In the genomic region with DNA sequence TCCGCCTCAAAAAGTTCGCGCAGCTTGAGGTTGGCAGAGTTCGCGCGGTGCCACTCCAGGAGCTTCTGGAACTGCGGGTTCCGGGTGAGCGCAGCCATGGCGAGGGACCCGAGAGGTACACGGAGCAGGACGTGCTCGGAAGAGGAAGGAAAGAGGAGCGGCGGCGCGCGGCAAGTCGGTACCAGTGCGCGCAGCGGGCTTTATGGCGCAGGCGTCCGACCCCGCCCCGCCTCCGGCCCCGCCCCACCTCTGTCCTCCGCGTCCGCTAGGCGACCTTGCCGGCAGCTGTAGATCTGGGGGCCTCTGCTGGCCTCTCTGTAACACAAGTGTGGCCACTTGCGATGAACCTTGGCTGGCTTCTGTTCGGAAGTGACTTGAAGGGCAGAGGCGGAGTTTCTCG, we compare ENCODE assay signal across 8 mouse cellular contexts. TPM values are rescaled to one million over a fixed set of nuclear protein-coding genes. Genes with fewer than 3 reads are reported as not detected.
DNase-seq lines count a peak whose midpoint lies in the region; ATAC-seq and TF ChIP-seq lines count a peak whose summit lies in the region.

A gene (minus strand): TSS at position 221 of the 400 bp plus-strand sequence.

- H3K27ac ChIP-seq in lung, embryonic 16.5 days (ENCODE audit: low read length): peak within 1 kb of the TSS; percentile 89
- H3K27ac ChIP-seq in thymus, adult 2 months (ENCODE audit: control insufficient read depth, insufficient read depth, low read length): no peak within 1 kb of the TSS

- H3K4me1 ChIP-seq in lung, embryonic 16.5 days (replicated peaks; ENCODE audit: control insufficient read depth, insufficient read depth, low read length): peaks cover 32% of the 10 kb centered on the region
- H3K4me1 ChIP-seq in thymus, adult 2 months (replicated peaks; ENCODE audit: control insufficient read depth, insufficient read depth, low read length): peaks cover 26% of the 10 kb centered on the region

- peak; percentile 73 for TF ChIP-seq POLR2A in thymus, adult 2 months (IDR thresholded peaks at IDR 0.05; ENCODE audit: control insufficient read depth, extremely low read depth, insufficient read depth, low read length, poor library complexity)

- ATAC-seq in lung, embryonic 16.5 days (ENCODE audit: low read depth): peak; percentile 82

- H3K9ac ChIP-seq in lung, embryonic 16.5 days (ENCODE audit: low read length): peak within 1 kb of the TSS; percentile 88

- DNase-seq in NIH3T3 (ENCODE audit: low read depth): peak; percentile 92
- peak; percentile 70 for DNase-seq in cerebellum, adult 8-10 months
- peak; percentile 84 for DNase-seq in forelimb bud, embryonic 11.5 days (ENCODE audit: low read depth, low spot score)
- peak; percentile 86 for DNase-seq in heart, postnatal 4 days
- DNase-seq in layer of hippocampus, adult 8-10 months (ENCODE audit: low spot score in 2 of 2): peak in 1 of 2 experiments; percentile 73
- DNase-seq in ovary, adult 18-20 months (ENCODE audit: low spot score): peak; percentile 78
- peak; percentile 83 for DNase-seq in thymus, adult 2 months

- peak within 1 kb of the TSS; percentile 83 for H3K4me2 ChIP-seq in lung, embryonic 16.5 days (ENCODE audit: low read depth, low read length)

- 0 out of 2 replicates have a peak, but pooled peaks have one; percentile 29 for TF ChIP-seq CTCF in thymus, adult 2 months (IDR thresholded peaks at IDR 0.05; ENCODE audit: borderline replicate concordance, control insufficient read depth, extremely low read depth, insufficient read depth, low read length, poor library complexity)

- H3K9me3 ChIP-seq in lung, embryonic 16.5 days (ENCODE audit: control insufficient read depth, low read length): no peaks in the 10 kb centered on the region

- no peaks in the 10 kb centered on the region for H3K27me3 ChIP-seq in lung, embryonic 16.5 days (ENCODE audit: control insufficient read depth, insufficient read depth, low read depth, low read length)
- H3K27me3 ChIP-seq in thymus, adult 2 months (ENCODE audit: control insufficient read depth, insufficient read depth, low read length): no peaks in the 10 kb centered on the region

- 0% methylated on average over 37 of the region's 39 CpGs for WGBS in lung, embryonic 16.5 days
- 2% methylated on average over 39 of the region's 39 CpGs for WGBS in thymus, adult 2 months

- peaks cover 9% of the 10 kb centered on the region for H3K36me3 ChIP-seq in lung, embryonic 16.5 days (ENCODE audit: control insufficient read depth, insufficient read depth, low read length)
- H3K36me3 ChIP-seq in thymus, adult 2 months (ENCODE audit: control insufficient read depth, insufficient read depth, low read length): peaks cover 12% of the 10 kb centered on the region

- peak within 1 kb of the TSS; percentile 81 for H3K4me3 ChIP-seq in lung, embryonic 16.5 days (ENCODE audit: low read length)
- H3K4me3 ChIP-seq in thymus, adult 2 months (ENCODE audit: control insufficient read depth, insufficient read depth, low read length): peak within 1 kb of the TSS; percentile 68

RNA-seq across cellular contexts. Expression of the gene that starts here (rescaled TPM):
- 100 to 1,000 TPM; 621 to 625 TPM for total RNA-seq in heart, postnatal 4 days (2021)
- 100 to 1,000 TPM; 765 to 848 (median 808) TPM for total RNA-seq in layer of hippocampus, adult 8-10 months (2022)
- 252 and 256 TPM in 2 replicates for polyA plus RNA-seq in lung, embryonic 16.5 days (2015; fragmentation: Nextera tagmentation; extraction: Ambion mirVana)
- 265 and 304 TPM in 2 replicates for polyA plus RNA-seq in thymus, adult 2 months (2012; rRNA removed)
